Mouse (Mus musculus) lung, embryonic 14.5 days (tissue): ENCODE data around the gene Ndufa3. TPM values are rescaled to one million over a fixed set of nuclear protein-coding genes. Genes with fewer than 3 reads are reported as not detected.
"Not testable (repeated sequence)": the region's sequence is repeated elsewhere in the genome, so short reads cannot be mapped to it uniquely, and the experiment has no call there.

Experiments used
- ATAC-seq: fragments of 200-750 bp; cut with Nextera tagmentation; 2 replicates; pipeline ENCODE4 v1.8.0; 2017; ENCODE audit warnings: mild to moderate bottlenecking, moderate TSS enrichment, moderate library complexity; ENCODE audit not compliant: insufficient read depth
- DNase-seq: peaks from one replicate; pipeline ENCODE4 v3.0.0-alpha.2; 2015
- H3K27ac ChIP-seq: fragments of 300-500 bp; sonication (generic); 2 replicates; pipeline ENCODE4 v1.5.1; 2014; ENCODE audit warnings: low read depth, mild to moderate bottlenecking, moderate library complexity
- H3K27me3 ChIP-seq: fragments of 300-500 bp; sonication (generic); 2 replicates; pipeline ENCODE4 v1.6.1; 2014; ENCODE audit warnings: low read length, control low read depth; ENCODE audit not compliant: insufficient read depth
- H3K36me3 ChIP-seq: fragments of 300-500 bp; sonication (generic); 2 replicates; pipeline ENCODE4 v1.6.1; 2014; ENCODE audit warnings: control low read depth; ENCODE audit not compliant: insufficient read depth
- H3K4me1 ChIP-seq: fragments of 300-500 bp; sonication (generic); 2 replicates; pipeline ENCODE4 v1.6.1; 2014; ENCODE audit warnings: antibody characterized with exemption, control low read depth; ENCODE audit not compliant: insufficient read depth
- H3K4me2 ChIP-seq: fragments of 300-500 bp; sonication (generic); 2 replicates; pipeline ENCODE4 v1.6.1; 2014; ENCODE audit warnings: mild to moderate bottlenecking
- H3K4me3 ChIP-seq: fragments of 300-500 bp; sonication (generic); 2 replicates; pipeline ENCODE4 v1.5.1; 2014; ENCODE audit warnings: low read depth, low read length
- H3K9ac ChIP-seq: fragments of 300-500 bp; sonication (generic); 2 replicates; pipeline ENCODE4 v1.6.1; 2014
- H3K9me3 ChIP-seq: fragments of 300-500 bp; sonication (generic); 2 replicates; pipeline ENCODE4 v1.6.1; 2016; ENCODE audit warnings: low read depth, low read length, control low read depth
- CTCF ChIP-seq: IDR thresholded peaks from 2 replicates; pipeline ENCODE4 v1.5.1; 2016; ENCODE audit warnings: antibody characterized with exemption, low read depth
- WGBS: fragments of 180-500 bp; shearing (Covaris S2); extraction: QIAGEN DNeasy Blood & Tissue Kit; methylation state at CpG from one replicate; pipeline ENCODE4 v1.1.7; 2014; 5-methylcytosine and 5-hydroxymethylcytosine counted together
- polyA plus RNA-seq: library from polyadenylated mRNA; unstranded; fragments of >200 nt; fragmentation: Nextera tagmentation; extraction: Ambion mirVana; gene quantifications from 2 replicates; pipeline ENCODE4 v1.2.1, GENCODE M21; 2014

Ndufa3 gene
- 511 and 530 TPM in 2 replicates for polyA plus RNA-seq

GRCm38 (mm10) chr7:3617242-3617995, at the start of gene Ndufa3:
Ndufa3 (plus strand) TSS chr7:3617373.
- DNase-seq (peak; percentile 93), ATAC-seq (peak; percentile 97)
- under 1% methylated on average over 32 of the region's 32 CpGs for WGBS
- Histone ChIP-seq H3K4me3 (peak within 1 kb of the TSS; percentile 81), H3K4me1 (no peaks in the 10 kb centered on the region), H3K9ac (peak within 1 kb of the TSS; percentile 77), H3K4me2 (peak within 1 kb of the TSS; percentile 79), H3K27me3 (no peaks in the 10 kb centered on the region), H3K27ac (0 out of 2 replicates have a peak within 1 kb of the TSS, but pooled peaks have one; percentile 50), H3K9me3 (no peaks in the 10 kb centered on the region), H3K36me3 (peaks cover 24% of the 10 kb centered on the region; the same call in 1 of the 2 replicates)
- TF ChIP-seq CTCF: no peak

- ATAC-seq (no peak), DNase-seq (no peak)
- Histone ChIP-seq H3K4me1 (no peaks in the 10 kb centered on the region), H3K9me3 (no peaks in the 10 kb centered on the region), H3K36me3 (no peaks in the 10 kb centered on the region), H3K4me2 (no peak overlapping the region), H3K27ac (no peak overlapping the region), H3K4me3 (no peak overlapping the region), H3K9ac (no peak overlapping the region), H3K27me3 (no peaks in the 10 kb centered on the region)
- 63% methylated on average over 6 of the region's 6 CpGs for WGBS
- TF ChIP-seq CTCF: no peak
Observed at GRCm38 (mm10) chr7:3569725-3570124, 47.4 kb upstream of the Ndufa3 start.

GRCm38 (mm10) chr7:3570580-3570979, 46.6 kb upstream of the Ndufa3 start:
- H3K27me3 ChIP-seq, H3K9ac ChIP-seq, DNase-seq, ATAC-seq, H3K4me2 ChIP-seq, H3K9me3 ChIP-seq, H3K36me3 ChIP-seq, H3K4me1 ChIP-seq, H3K27ac ChIP-seq, H3K4me3 ChIP-seq: not testable (repeated sequence)
- WGBS: 91% methylated on average over 3 of the region's 3 CpGs

GRCm38 (mm10) chr7:3571847-3572246, 45.3 kb upstream of the Ndufa3 start:
- Histone ChIP-seq H3K4me2 (no peak overlapping the region), H3K9ac (no peak overlapping the region), H3K9me3 (no peaks in the 10 kb centered on the region), H3K27me3 (no peaks in the 10 kb centered on the region), H3K27ac (no peak overlapping the region), H3K4me1 (no peaks in the 10 kb centered on the region), H3K36me3 (no peaks in the 10 kb centered on the region), H3K4me3 (no peak overlapping the region)
- DNase-seq: no peak
- WGBS: 67% methylated on average over 1 of the region's 1 CpGs
- TF ChIP-seq CTCF: no peak
- no peak for ATAC-seq

- no peaks in the 10 kb centered on the region for H3K9me3 ChIP-seq
Observed at GRCm38 (mm10) chr7:3574216-3574615, 43.0 kb upstream of the Ndufa3 start.

GRCm38 (mm10) chr7:3576354-3577124, 40.6 kb upstream of the Ndufa3 start:
- ATAC-seq: no peak
- Histone ChIP-seq H3K27me3 (no peaks in the 10 kb centered on the region), H3K9ac (no peak overlapping the region), H3K27ac (no peak overlapping the region), H3K4me1 (no peaks in the 10 kb centered on the region), H3K9me3 (no peaks in the 10 kb centered on the region), H3K4me2 (no peak overlapping the region), H3K36me3 (no peaks in the 10 kb centered on the region), H3K4me3 (no peak overlapping the region)
- DNase-seq: no peak
- 72% methylated on average over 5 of the region's 5 CpGs for WGBS
- no peak for TF ChIP-seq CTCF

More at GRCm38 (mm10) chr7:3574216-3574615, 43.0 kb upstream of the Ndufa3 start:
- Histone ChIP-seq H3K9ac (no peak overlapping the region), H3K27ac (no peak overlapping the region), H3K27me3 (no peaks in the 10 kb centered on the region), H3K4me3 (no peak overlapping the region), H3K4me2 (no peak overlapping the region), H3K4me1 (no peaks in the 10 kb centered on the region), H3K36me3 (no peaks in the 10 kb centered on the region)
- DNase-seq: no peak
- 39% methylated on average over 5 of the region's 5 CpGs for WGBS
- TF ChIP-seq CTCF: no peak
- no peak for ATAC-seq

GRCm38 (mm10) chr7:3578196-3578595, 39.0 kb upstream of the Ndufa3 start:
- Histone ChIP-seq H3K36me3 (no peaks in the 10 kb centered on the region), H3K4me2 (no peak overlapping the region), H3K4me3 (no peak overlapping the region), H3K9me3 (no peaks in the 10 kb centered on the region), H3K9ac (no peak overlapping the region), H3K27ac (no peak overlapping the region), H3K27me3 (no peaks in the 10 kb centered on the region), H3K4me1 (no peaks in the 10 kb centered on the region)
- 73% methylated on average over 2 of the region's 2 CpGs for whole genome bisulfite sequencing
- TF ChIP-seq CTCF: no peak
- DNase-seq (no peak), ATAC-seq (no peak)
